In genomic region chr6:146634015-146634722, GRCm38 (mm10) we compare ENCODE assay signal across 8 mouse cellular contexts. TPM values are rescaled to one million over a fixed set of nuclear protein-coding genes. Genes with fewer than 3 reads are reported as not detected.
DNase-seq lines count a peak whose midpoint lies in the region; ATAC-seq and TF ChIP-seq lines count a peak whose summit lies in the region.

No protein-coding gene starts in this region.

- H3K9me3 ChIP-seq in MEL (replicated peaks; ENCODE audit: insufficient read depth, low read length): no peaks in the 10 kb centered on the region
- H3K9me3 ChIP-seq in lung, embryonic 16.5 days (ENCODE audit: control insufficient read depth, low read length): no peaks in the 10 kb centered on the region

- peaks cover 12 to 33% of the 10 kb centered on the region in 2 experiments for H3K4me1 ChIP-seq in MEL (ENCODE audit: control insufficient read depth in 1 of 2, insufficient read depth in 2 of 2, low read length in 2 of 2)
- 0 out of 2 replicates have a peak, but pooled peaks cover 2% of the 10 kb centered on the region for H3K4me1 ChIP-seq in lung, embryonic 16.5 days (replicated peaks; ENCODE audit: control insufficient read depth, insufficient read depth, low read length)

- peak overlapping the region; percentile 72 for H3K4me2 ChIP-seq in lung, embryonic 16.5 days (ENCODE audit: low read depth, low read length)

- H3K79me2 ChIP-seq in MEL (ENCODE audit: control insufficient read depth, insufficient read depth, low read length, poor library complexity): peaks cover 10% of the 10 kb centered on the region; the same call in 1 of the 2 replicates

- ATAC-seq in hematopoietic stem cell, adult 5-6 weeks (replicated peaks in 1 of 2; ENCODE audit: insufficient read depth in 1 of 2, low FRiP score in 2 of 2, low TSS enrichment in 1 of 2, low read depth in 1 of 2, poor library complexity in 2 of 2, severe bottlenecking in 2 of 2): peak; percentile 30 to 50; a peak in 3 of 4 replicates
- ATAC-seq in lung, embryonic 16.5 days (ENCODE audit: low read depth): peak; percentile 96

- DNase-seq in MEL (ENCODE audit: low read depth, low spot score): peak; percentile 78
- peak; percentile 77 for DNase-seq in cerebellum, adult 9-10 months
- peak; percentile 79 for DNase-seq in forelimb bud, embryonic 11.5 days (ENCODE audit: low read depth, low spot score)
- peak; percentile 71 for DNase-seq in layer of hippocampus, adult 9-11 months
- peak; percentile 63 for DNase-seq in ovary, adult 18-20 months (ENCODE audit: low spot score)
- peak; percentile 53 to 58 for DNase-seq in thymus, adult 18-20 months

- TF ChIP-seq RAD21 in MEL (IDR thresholded peaks at IDR 0.05; ENCODE audit: low read depth, low read length): no peak

- H3K36me3 ChIP-seq in MEL (ENCODE audit: control insufficient read depth in 1 of 2, insufficient read depth in 2 of 2, low read length in 2 of 2): peaks cover 0 to 27% of the 10 kb centered on the region in 2 experiments; a peak in 2 of 4 replicates
- H3K36me3 ChIP-seq in lung, embryonic 16.5 days (ENCODE audit: control insufficient read depth, insufficient read depth, low read length): no peaks in the 10 kb centered on the region

- peak in 1 of 2 experiments; percentile 14; a peak in 1 of 4 replicates for TF ChIP-seq EP300 in MEL (IDR thresholded peaks at IDR 0.05; ENCODE audit: low read depth in 1 of 2, low read length in 2 of 2)

- WGBS in lung, embryonic 16.5 days: under 1% methylated on average over 66 of the region's 82 CpGs

- H3K4me3 ChIP-seq in MEL (ENCODE audit: control insufficient read depth in 1 of 2, insufficient read depth in 1 of 2, low read depth in 2 of 2, low read length in 2 of 2): peak overlapping the region; percentile 84 to 98
- peak overlapping the region; percentile 82 for H3K4me3 ChIP-seq in lung, embryonic 16.5 days (ENCODE audit: low read length)

- no peak for TF ChIP-seq CTCF in MEL (IDR thresholded peaks at IDR 0.05 in 2 of 3, conservative IDR thresholded peaks at IDR 0.05 in 1 of 3; ENCODE audit: control insufficient read depth in 1 of 3, insufficient read depth in 1 of 3, low read depth in 2 of 3, low read length in 3 of 3, poor library complexity in 1 of 3, severe bottlenecking in 1 of 3)

- H3K27ac ChIP-seq in MEL (ENCODE audit: control insufficient read depth, low read depth, low read length): peak overlapping the region; percentile 67
- peak overlapping the region; percentile 74 for H3K27ac ChIP-seq in lung, embryonic 16.5 days (ENCODE audit: low read length)

- H3K9ac ChIP-seq in MEL (ENCODE audit: control insufficient read depth, low read depth, low read length, poor library complexity, severe bottlenecking): peak overlapping the region; percentile 90
- peak overlapping the region; percentile 86 for H3K9ac ChIP-seq in lung, embryonic 16.5 days (ENCODE audit: low read length)

- no peaks in the 10 kb centered on the region for H3K27me3 ChIP-seq in MEL (ENCODE audit: control insufficient read depth in 1 of 2, insufficient read depth in 2 of 2, low read length in 2 of 2)
- no peaks in the 10 kb centered on the region for H3K27me3 ChIP-seq in lung, embryonic 16.5 days (ENCODE audit: control insufficient read depth, insufficient read depth, low read depth, low read length)

- TF ChIP-seq POLR2A in MEL (IDR thresholded peaks at IDR 0.05; ENCODE audit: control insufficient read depth in 1 of 2, insufficient read depth in 1 of 2, low read depth in 1 of 2, low read length in 2 of 2, poor library complexity in 1 of 2): peak; percentile 24 to 39; a peak in 1 of 4 replicates

TF ChIP-seq in MEL, 35 proteins besides CTCF, POLR2A, EP300 and RAD21:
- TF ChIP-seq MAFK (IDR thresholded peaks at IDR 0.05; ENCODE audit: borderline replicate concordance, low read depth, low read length) (no peak), MAX (IDR thresholded peaks at IDR 0.05; ENCODE audit: low read length) (peak; percentile 3; the same call in 1 of the 2 replicates), ZNF384 (IDR thresholded peaks at IDR 0.05; ENCODE audit: low read depth, low read length) (no peak), USF2 (IDR thresholded peaks at IDR 0.05; ENCODE audit: borderline replicate concordance in 1 of 2, insufficient read depth in 1 of 2, low read depth in 1 of 2, low read length in 2 of 2) (no peak), NRF1 (IDR thresholded peaks at IDR 0.05; ENCODE audit: insufficient read depth, low read depth, low read length, poor library complexity, severe bottlenecking) (peak; percentile 21; the same call in 1 of the 2 replicates), ZC3H11A (IDR thresholded peaks at IDR 0.05; ENCODE audit: low read depth, low read length) (no peak), NELFE (IDR thresholded peaks at IDR 0.05; ENCODE audit: low read depth, low read length) (peak; percentile 37; the same call in 1 of the 2 replicates), TBP (IDR thresholded peaks at IDR 0.05; ENCODE audit: low read depth, low read length) (no peak), ZKSCAN1 (IDR thresholded peaks at IDR 0.05; ENCODE audit: low read depth, low read length) (no peak), POLR2AphosphoS5 (IDR thresholded peaks at IDR 0.05; ENCODE audit: borderline replicate concordance, low read depth, low read length) (no peak), ELF1 (IDR thresholded peaks at IDR 0.05; ENCODE audit: low read depth, low read length) (no peak), MYB (IDR thresholded peaks at IDR 0.05; ENCODE audit: low read depth, low read length) (0 out of 2 replicates have a peak, but pooled peaks have one; percentile 24), ZMIZ1 (IDR thresholded peaks at IDR 0.05; ENCODE audit: low read depth, low read length) (0 out of 2 replicates have a peak, but pooled peaks have one; percentile 33), JUND (IDR thresholded peaks at IDR 0.05; ENCODE audit: low read depth, low read length) (no peak), MAZ (IDR thresholded peaks at IDR 0.05; ENCODE audit: low read depth, low read length) (no peak), KAT2A (conservative IDR thresholded peaks at IDR 0.05; ENCODE audit: low read depth, low read length) (no peak), GATA1 (IDR thresholded peaks at IDR 0.05; ENCODE audit: low read depth, low read length) (no peak), SMC3 (IDR thresholded peaks at IDR 0.05; ENCODE audit: low read depth, low read length) (no peak), CHD2 (IDR thresholded peaks at IDR 0.05; ENCODE audit: low read length) (no peak), MYC (IDR thresholded peaks at IDR 0.05; ENCODE audit: low read depth, low read length) (no peak), USF1 (IDR thresholded peaks at IDR 0.05; ENCODE audit: low read depth, low read length) (no peak), TAL1 (IDR thresholded peaks at IDR 0.05; ENCODE audit: low read length) (no peak), MXI1 (IDR thresholded peaks at IDR 0.05; ENCODE audit: low read depth, low read length) (peak; percentile 59; the same call in 1 of the 2 replicates), POLR2AphosphoS2 (IDR thresholded peaks at IDR 0.05; ENCODE audit: low read length) (no peak), BHLHE40 (IDR thresholded peaks at IDR 0.05; ENCODE audit: borderline replicate concordance, low read depth, low read length) (no peak), HCFC1 (IDR thresholded peaks at IDR 0.05; ENCODE audit: low read depth, low read length) (peak; percentile 12; the same call in 1 of the 2 replicates), E2F4 (IDR thresholded peaks at IDR 0.05; ENCODE audit: borderline replicate concordance, low read depth, low read length) (no peak), TCF12 (IDR thresholded peaks at IDR 0.05; ENCODE audit: low read depth, low read length) (no peak), CHD1 (IDR thresholded peaks at IDR 0.05; ENCODE audit: low read depth, low read length) (no peak), ETS1 (IDR thresholded peaks at IDR 0.05; ENCODE audit: low read depth, low read length) (no peak), GABPA (IDR thresholded peaks at IDR 0.05; ENCODE audit: low read depth, low read length) (no peak), RCOR1 (IDR thresholded peaks at IDR 0.05; ENCODE audit: low read depth, low read length) (no peak), UBTF (IDR thresholded peaks at IDR 0.05; ENCODE audit: borderline replicate concordance, insufficient read depth, low read depth, low read length) (peak; percentile 60; the same call in 1 of the 2 replicates), MEF2A (IDR thresholded peaks at IDR 0.05; ENCODE audit: extremely low read depth, insufficient replicate concordance, low read depth, low read length, poor library complexity, severe bottlenecking) (no peak), SIN3A (IDR thresholded peaks at IDR 0.05; ENCODE audit: low read length) (peak; percentile 58)

RNA-seq across cellular contexts. Expression of gene Med21, which starts 8.2 kb away (rescaled TPM):
- 79.5 and 83.7 TPM in 2 replicates for total RNA-seq in MEL (2012; rRNA removed)
- polyA plus RNA-seq in MEL (2012; ENCODE audit: insufficient read depth in 1 of 2, insufficient read length in 2 of 2, low read depth in 1 of 2, low replicate concordance in 2 of 2, missing spikeins in 1 of 2): 10 to 100 TPM in 1 of 2 experiments, not detected in 1; 56.7 TPM
- 73.7 TPM in 2 replicates for total RNA-seq in hematopoietic stem cell, adult 5-6 weeks (2017)
- 146 and 159 TPM in 2 replicates for polyA plus RNA-seq in lung, embryonic 16.5 days (2015; fragmentation: Nextera tagmentation; extraction: Ambion mirVana)

RNA-seq across cellular contexts. Expression of gene Tm7sf3, which starts 8.5 kb away (rescaled TPM):
- total RNA-seq in MEL (2012; rRNA removed): 18.0 and 18.3 TPM in 2 replicates
- 10 to 100 TPM in 1 of 2 experiments, not detected in 1; 27.1 TPM for polyA plus RNA-seq in MEL (2012; ENCODE audit: insufficient read depth in 1 of 2, insufficient read length in 2 of 2, low read depth in 1 of 2, low replicate concordance in 2 of 2, missing spikeins in 1 of 2)
- total RNA-seq in hematopoietic stem cell, adult 5-6 weeks (2017): 28.1 and 31.5 TPM in 2 replicates
- 27.0 and 29.9 TPM in 2 replicates for polyA plus RNA-seq in lung, embryonic 16.5 days (2015; fragmentation: Nextera tagmentation; extraction: Ambion mirVana)

RNA-seq across cellular contexts. Expression of gene Ints13, which starts 56.5 kb away (rescaled TPM):
- total RNA-seq in MEL (2012; rRNA removed): 65.0 and 70.2 TPM in 2 replicates
- 10 to 100 TPM in 1 of 2 experiments, not detected in 1; 63.5 TPM for polyA plus RNA-seq in MEL (2012; ENCODE audit: insufficient read depth in 1 of 2, insufficient read length in 2 of 2, low read depth in 1 of 2, low replicate concordance in 2 of 2, missing spikeins in 1 of 2)
- 107 and 152 TPM in 2 replicates for total RNA-seq in hematopoietic stem cell, adult 5-6 weeks (2017)
- 69.9 and 71.2 TPM in 2 replicates for polyA plus RNA-seq in lung, embryonic 16.5 days (2015; fragmentation: Nextera tagmentation; extraction: Ambion mirVana)

RNA-seq across cellular contexts. Expression of gene Fgfr1op2, which starts 57.2 kb away (rescaled TPM):
- total RNA-seq in MEL (2012; rRNA removed): 61.7 and 70.4 TPM in 2 replicates
- 10 to 100 TPM in 1 of 2 experiments, not detected in 1; 93.6 TPM for polyA plus RNA-seq in MEL (2012; ENCODE audit: insufficient read depth in 1 of 2, insufficient read length in 2 of 2, low read depth in 1 of 2, low replicate concordance in 2 of 2, missing spikeins in 1 of 2)
- 159 and 166 TPM in 2 replicates for total RNA-seq in hematopoietic stem cell, adult 5-6 weeks (2017)
- polyA plus RNA-seq in lung, embryonic 16.5 days (2015; fragmentation: Nextera tagmentation; extraction: Ambion mirVana): 102 and 109 TPM in 2 replicates

Comparison
In these comparisons a context has a peak if more than half of its experiments do, and no peak if none do; other contexts are left out.
1. Peak in every context shown above with its lines: DNase-seq, ATAC-seq, H3K4me3 ChIP-seq and H3K27ac ChIP-seq.